Mouse (Mus musculus) small intestine, adult 2 months (tissue): ENCODE data around the gene Slx4ip.

Source experiments
- CTCF ChIP-seq: fragments of 200-500 bp; IDR thresholded peaks from 2 replicates; pipeline ENCODE4 v1.5.1; 2012; ENCODE audit warnings: low read depth, mild to moderate bottlenecking, control low read depth, inconsistent platforms, low read length, moderate library complexity, mixed read lengths; ENCODE audit not compliant: insufficient replicate concordance, insufficient read length; ENCODE audit errors: extremely low read depth
- POLR2A ChIP-seq: fragments of 200-500 bp; IDR thresholded peaks from 2 replicates; pipeline ENCODE4 v1.6.1; 2012; ENCODE audit warnings: low read depth, mild to moderate bottlenecking, control low read depth, inconsistent platforms, low read length, moderate library complexity

DNA sequence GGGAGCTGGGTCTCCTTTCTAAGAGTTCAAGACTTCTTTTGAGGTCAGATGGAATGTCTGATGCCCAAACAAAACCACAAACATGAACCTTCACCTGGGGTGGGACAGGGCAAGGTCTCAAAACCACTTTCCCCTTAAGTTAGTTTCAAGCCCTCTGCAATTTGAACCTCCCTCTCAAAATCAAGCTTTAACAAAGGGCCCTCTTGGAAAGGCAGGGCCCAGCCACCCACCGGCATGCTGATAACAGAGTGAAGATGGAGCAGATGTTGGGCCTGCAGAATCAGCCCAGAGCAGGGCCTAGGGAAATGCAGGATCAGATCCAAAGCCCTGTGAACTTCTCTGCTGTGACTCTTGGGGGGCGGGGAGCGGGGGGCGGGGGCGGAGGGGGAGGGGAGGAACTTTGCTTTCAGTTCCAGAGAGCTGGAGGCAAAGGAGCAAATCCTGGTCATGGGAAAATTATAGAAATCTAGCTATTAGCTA, 206.0 kb downstream of the Slx4ip start:
- TF ChIP-seq CTCF, result no peak
- TF ChIP-seq POLR2A, result no peak
